Mouse (Mus musculus) urinary bladder, postnatal 25 days (tissue): ENCODE measurements around the gene Rec114.

Source experiments
- DNase-seq: peaks from one replicate; pipeline ENCODE4 v3.0.0; 2022; ENCODE audit warnings: low spot score

Gene Rec114

DNA sequence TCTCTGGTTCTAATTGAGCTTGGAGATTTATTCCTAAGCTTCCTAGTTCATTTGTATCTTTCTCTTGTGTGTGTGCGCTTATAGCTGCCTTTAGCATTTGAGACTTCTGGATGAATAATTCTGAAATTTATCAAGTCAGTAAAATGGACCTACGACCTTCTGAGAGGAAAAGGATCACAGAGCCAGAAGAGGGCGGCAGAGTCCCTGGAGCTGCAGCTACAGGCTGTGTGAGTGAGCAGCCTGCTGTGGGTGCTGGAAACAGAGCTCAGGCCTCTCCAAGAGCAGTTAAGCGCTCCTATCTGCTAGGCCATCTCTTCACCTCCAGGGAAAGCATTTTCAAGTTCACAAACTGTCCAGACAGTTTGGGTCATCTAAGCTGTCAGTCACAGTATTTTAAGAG lies 81.8 kb downstream of the Rec114 start:
- no peak for DNase-seq

DNA sequence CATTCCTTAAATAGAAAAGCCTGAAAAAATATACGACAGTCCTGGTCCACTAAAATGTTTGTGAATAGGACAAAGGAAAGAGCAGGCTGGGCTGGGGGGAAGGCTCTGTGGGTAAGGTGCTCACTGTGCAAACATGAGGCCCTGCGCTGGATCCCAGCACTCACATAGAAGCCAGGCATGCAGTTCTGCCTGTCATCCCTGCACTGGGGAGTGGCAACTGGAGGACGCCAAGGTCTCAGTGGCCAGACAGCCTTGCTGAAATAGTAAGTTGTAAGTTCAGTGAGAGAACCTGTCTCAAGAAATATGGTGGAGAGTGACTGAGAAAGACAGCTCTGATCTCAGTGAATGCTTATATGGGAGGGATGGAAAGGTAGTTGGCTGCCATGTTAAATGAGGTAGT lies 83.1 kb downstream of the Rec114 start:
- DNase-seq, result no peak

DNA sequence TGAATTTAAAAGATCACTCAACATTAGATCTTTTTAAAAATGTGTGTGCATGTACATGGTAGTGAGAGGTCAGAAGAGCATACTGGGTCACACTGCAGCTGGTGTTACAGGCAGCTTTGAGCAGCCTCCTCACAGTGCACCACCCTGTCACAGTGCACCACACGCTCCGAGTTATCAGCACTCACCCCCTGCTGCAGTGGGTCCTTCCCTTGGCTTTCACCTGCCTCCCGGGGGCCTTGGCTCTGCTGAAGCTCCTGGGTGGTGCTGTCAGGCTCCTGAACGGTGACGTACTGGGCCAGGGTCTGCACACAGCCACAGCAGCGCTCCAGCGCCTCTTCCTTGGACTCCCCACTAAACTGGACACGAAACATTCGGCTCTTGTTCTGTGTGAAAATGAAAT lies 83.8 kb downstream of the Rec114 start:
- no peak for DNase-seq

DNA sequence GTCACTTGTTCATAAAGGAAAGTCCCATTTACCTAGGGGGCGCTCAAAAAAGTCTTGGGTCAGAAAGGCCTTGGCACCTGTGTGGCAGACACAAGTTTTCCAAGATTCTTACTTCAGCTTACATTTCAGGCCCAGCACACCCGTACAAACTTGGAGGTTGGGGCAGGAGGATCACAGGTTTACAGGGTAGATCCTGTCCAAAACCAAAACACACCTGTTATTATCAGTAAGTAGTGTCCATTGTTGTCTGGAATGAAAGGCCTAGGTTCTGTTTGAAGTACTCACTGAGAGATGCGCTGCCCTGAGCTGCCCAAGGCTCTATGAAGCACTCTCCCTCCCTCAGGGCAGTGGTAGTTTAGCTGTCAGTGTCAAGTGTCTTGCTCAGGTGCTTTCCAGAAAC lies 84.4 kb downstream of the Rec114 start:
- DNase-seq, result no peak

DNA sequence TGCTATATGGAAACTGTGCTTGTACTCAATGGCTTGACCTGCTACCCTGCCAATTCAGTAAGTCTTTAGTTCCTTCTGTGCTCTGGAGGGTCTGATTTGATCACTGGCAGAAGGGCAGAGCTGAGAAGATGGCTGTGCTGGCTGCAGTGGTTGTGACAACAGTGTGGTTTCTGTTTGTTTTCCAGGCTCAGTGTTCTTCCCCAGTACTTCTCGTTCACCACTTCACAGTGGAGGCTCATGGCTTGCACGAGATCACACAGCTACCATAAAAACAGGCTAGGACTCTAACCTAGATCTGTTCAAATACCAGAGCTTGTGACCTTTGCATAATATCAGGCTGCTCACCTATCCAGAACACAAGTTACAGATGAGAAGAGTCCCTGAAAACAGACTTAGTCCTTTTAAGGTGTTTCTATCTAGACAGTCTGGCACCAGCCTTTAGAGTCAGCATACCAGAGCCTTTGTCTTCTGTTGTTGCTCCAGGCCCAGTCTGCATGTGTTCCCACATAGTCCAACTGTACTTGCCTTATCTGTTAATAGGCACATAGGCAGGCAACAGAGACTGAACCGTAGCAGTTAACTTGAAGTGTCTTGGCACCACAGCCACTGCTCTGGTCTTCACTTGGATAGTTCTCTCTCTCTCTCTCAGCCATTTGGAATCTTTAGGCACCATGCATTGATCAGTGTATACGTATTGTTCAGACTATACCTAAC lies 85.0 kb downstream of the Rec114 start:
- no peak for DNase-seq

DNA sequence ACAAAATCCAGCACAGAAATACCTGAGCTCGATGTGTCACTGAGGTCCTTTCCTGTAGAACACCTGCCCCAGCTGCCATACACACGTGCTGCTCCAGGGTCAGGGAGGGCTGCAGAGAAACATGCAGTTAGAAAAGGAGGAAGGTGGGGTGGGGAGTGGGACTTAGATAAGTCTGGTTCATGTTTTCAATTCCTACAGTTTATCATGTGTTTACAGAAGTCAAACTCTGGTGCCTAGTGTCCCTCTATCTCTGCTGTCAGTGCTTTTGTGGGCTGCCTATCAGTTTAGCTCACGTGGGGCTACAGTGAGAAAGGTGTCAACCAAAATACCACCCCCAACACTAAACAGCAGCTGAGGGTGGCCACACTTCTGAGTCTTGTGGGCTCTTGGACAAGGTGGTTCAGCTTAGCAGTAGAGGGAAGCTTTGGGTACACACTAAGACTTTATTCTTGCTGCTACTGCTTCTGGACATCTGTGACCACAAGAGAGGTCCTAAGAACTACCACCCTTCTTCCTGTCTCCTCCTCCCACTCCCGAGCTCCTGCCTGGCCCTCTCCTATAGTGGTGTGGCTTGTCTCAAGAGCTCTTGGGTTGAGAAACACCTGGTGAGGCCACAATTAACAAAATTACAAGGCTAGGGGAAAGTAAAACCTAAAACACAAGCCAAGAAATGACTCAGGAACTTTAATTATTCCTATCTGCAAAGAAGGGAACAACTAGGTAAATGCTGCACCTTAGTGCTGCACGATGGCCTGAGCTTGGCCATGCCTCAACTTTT lies 85.8 kb downstream of the Rec114 start:
- no peak for DNase-seq

DNA sequence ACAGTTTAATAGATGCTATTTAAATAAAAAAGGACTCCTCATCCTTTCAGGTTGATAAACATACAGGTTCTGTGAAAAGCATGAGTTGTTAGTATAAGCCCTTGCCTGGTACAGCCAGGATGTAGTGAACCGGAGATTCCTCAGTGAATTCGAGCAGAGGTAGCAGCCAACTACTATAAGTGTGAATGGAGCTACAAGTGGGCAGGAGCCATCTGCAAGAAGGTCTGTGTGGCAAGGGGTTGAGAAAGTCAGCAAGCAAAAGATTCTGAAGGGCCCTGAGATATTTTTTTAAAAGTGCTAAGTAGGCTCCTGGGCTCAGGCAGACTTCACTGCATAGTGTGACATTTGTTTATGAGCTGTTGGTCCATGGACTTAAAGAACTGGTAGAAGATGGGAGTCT lies 86.9 kb downstream of the Rec114 start:
- DNase-seq, result no peak

DNA sequence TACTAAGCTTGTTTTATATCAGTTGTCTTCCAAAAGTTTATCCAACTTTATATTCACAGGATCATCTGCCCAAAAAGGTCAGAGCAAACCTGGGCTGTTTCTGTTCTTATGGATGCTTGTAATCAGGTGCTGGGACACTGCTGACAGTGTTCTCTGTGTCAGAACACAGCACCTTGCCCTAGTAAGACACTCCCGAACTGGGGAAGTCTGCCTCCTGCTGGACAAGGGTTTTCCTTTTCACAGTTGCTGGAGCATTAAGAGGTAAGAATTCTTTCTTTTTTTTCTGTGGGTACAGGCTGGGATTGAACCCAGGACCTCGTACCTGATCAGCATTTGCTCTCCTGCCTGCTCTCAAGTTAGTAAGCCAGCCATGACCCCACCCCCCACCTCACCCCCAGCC lies 87.4 kb downstream of the Rec114 start:
- DNase-seq, result no peak

DNA sequence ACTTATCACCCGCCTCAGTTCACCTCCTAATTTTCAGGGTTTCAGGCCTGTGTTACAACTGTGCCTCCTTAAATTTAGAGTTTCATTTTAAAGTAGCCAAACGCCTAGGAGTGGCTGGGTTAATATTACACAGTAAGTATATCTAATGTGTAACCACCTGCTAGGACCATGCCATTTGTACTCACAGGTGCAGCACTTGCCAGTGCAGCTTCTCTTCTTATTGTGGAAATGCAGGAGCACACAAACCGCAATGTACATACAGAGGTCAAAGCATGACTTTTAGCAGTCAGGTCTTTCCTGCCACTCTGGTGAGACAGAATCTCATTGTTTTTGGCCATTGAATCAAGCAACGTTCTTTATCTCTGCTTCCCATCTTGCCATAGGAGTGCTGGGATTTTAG lies 89.3 kb downstream of the Rec114 start:
- DNase-seq, result no peak

DNA sequence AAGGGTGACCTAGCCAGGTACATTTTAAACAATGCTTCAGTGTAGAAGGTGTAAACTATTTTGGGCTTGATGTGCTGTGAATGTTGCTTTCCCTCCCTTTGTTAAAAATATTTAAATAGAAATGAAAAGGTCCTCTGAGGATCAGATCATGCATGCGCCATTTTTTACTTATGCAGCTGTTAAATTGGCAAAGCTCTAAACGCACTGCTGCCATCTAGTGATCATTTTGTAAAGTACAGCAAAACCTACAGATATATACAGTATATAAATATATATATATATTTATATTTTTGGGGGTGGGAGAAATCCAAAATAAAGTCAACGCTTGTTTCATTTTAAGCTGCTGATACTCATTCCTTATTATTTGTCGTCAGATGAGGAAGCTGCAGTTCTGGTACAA lies 91.8 kb downstream of the Rec114 start:
- no peak for DNase-seq

DNA sequence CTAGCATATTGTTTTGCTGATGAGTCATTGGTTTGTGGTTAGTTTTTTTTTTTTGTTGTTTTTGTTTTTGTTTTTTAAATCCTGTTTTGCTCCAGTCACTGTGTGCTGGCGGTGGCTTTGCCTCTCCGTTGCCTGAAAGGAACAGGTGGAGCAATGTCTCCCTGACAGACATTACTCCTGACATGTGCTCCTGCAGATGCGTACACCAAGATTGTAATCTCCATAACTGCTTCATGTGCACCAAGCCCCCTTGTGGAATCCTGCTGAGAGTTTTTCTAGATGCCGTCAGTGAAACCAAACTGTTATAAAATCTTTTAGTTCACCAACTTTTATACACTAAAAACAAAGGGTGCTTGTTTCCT lies 94.5 kb downstream of the Rec114 start:
- no peak for DNase-seq

DNA sequence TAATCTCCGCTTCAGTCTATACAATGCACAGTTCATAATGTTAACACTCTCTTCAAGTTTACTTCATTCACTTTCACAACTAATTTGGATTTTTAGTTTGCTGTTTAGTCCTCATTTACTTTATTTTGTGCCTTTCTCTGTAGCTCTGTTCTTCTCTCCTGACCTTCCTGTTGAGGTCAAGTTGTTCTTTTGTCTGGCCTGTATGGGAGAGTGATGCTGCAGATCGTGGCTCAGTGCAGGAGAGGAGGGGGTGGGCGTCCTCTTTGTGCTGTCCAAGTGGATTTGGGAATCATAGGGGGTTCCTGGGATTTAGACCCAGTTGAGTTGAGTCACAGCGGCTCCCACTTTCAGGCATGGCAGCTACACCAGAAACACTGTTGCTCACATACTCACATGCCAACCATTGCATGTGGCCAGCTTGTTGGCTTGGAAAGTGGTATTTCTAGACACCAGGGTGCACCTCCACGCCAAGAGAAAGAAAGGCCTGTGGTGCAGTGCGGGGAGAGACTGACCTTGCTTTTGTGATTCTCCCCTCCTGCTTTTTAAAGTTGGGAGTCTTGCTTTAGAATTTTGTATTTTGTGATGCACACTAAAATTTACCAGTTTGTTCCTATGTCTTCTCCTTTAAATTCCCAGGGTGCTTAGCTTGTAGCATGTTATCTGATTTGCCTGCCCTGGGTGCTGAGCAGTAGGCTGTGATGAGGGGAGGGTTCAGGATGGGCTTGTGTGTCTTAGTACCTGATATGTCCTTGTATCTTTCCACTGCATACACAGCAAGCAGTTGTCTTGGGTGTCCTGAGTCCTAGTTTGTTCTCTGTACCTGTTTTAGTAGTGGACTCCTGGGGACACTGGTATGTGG lies 95.1 kb downstream of the Rec114 start:
- no peak for DNase-seq

DNA sequence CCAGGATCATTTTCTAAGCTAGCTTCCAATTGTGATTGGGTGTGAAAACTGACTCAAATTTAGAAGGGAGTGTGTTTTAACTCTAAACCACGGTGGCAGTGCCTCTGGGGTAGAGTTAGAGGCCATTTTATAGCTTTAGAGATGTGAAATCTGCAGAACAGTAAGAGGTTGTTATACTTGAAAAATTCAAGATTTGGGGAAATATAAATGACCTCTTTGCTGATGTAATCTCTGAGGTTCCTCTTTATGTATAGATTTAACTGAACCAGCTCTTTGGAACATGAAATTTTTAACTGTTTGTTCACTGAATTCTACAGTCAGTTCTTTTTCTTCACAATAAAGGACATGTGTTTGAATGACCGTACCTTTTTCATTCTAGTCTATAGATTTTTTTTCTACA lies 113.3 kb downstream of the Rec114 start:
- no peak for DNase-seq

DNA sequence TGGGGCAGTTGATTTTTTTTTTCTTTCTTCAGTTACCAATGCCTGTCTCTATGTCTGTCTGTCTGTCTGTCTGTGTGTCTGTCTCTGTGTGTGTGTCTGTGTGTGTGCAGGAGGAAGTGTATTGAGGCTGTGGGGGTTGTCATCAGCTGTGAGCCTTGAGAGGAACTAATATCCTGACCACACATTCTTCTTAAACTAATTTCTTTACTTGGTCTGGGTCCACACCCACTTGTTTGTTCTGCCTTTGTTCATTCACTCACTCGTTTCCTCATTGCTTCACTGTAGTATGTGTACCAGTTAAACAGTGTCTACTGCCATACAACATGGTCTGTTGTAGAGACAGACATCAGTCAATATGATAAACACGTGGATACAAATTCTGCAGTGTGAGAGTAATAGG lies 116.6 kb downstream of the Rec114 start:
- DNase-seq, result no peak

DNA sequence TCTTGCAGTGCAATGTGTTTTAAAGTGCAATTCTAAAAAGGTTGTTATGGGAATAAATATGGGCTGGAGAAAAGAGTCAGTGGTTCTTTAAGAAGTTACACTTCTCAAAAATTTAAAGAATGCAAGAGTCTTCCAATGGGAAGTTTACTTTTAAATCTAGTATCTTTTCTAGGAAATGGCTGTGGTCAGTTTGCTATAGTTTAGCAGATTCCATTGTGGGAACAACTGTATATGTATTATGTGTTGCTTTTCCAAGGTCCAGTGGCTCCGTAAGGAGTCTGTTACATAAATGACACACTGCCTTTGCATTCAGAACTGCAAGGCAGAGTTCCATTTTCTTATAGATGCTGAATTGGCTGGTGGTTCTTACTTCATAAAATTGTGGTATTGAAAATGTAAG lies 120.8 kb downstream of the Rec114 start:
- DNase-seq, result no peak

DNA sequence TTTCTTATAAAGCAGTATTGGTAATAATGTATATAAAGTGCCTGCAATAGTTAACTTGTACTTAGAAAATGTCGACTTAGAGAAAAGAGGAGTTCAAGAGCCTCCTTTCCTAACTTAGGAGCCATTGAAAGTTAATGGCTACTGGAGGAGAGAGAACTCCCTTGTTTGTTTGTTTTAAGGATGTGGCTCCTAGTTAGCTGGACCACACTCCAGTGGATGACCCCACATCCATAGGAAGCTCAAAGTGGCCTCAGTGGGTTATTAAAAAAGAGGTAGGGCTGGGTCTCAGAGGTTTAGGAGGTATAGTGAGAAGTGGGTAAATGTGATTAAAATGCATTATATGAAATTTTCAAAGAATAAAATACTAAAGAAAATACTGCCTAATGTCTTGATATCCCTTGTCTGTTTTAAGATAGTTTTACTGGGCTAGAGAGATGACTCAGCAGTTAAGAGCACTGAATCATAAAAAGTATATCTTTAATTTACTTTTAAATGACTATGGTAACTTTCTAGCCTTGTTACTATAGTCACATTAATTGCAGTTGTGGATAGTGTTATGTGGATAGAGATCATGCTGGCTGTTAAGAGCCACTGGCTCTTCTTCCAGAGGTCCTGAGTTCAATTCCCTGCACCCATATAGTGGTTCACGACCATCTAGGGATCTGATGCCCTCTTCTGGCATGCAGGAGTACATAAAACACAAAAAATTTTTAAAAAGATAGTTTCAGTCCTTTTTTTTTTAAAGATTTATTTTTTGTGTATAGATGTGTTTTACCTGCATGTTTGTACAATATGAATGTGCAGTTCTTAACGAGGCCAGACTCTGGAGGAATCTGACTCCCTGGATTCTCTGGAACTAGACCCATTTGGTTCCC lies 128.5 kb downstream of the Rec114 start:
- DNase-seq, result no peak

DNA sequence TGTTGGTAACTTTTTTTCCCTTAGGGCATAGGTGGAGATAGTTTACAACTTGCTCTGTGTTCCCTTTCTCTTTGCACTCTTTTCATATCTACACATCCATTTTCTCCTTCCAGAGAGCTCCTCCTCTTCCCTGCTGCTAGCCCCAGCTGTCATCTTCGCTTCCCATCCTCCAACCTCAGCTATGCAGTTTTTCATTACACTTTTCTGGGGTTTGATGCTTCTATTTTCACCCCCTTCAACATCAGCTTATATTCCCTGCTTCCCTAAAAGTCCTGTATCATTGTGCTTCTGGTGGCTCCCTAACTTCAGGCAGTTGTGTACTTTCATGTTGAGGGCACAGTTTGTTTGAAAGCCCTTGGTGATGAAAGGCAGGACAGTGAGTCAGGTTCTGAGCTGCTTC lies 130.0 kb downstream of the Rec114 start:
- no peak for DNase-seq
